Mouse (Mus musculus) heart, embryonic 16.5 days (tissue): ENCODE data around the gene Paip2b. TPM values are rescaled to one million over a fixed set of nuclear protein-coding genes. Genes with fewer than 3 reads are reported as not detected.

ENCODE experiments used
- ATAC-seq: fragments of 200-750 bp; cut with Nextera tagmentation; replicated peaks from 2 replicates; pipeline ENCODE4 v1.8.0; 2017; ENCODE audit warnings: moderate number of reproducible peaks; ENCODE audit not compliant: insufficient read depth, low FRiP score; ENCODE audit errors: extremely low read depth
- H3K27ac ChIP-seq: fragments of 300-500 bp; sonication (generic); 2 replicates; pipeline ENCODE4 v1.5.1; 2014; ENCODE audit warnings: mild to moderate bottlenecking, low read length, control low read depth, moderate library complexity
- H3K27me3 ChIP-seq: fragments of 300-500 bp; sonication (generic); 2 replicates; pipeline ENCODE4 v1.6.1; 2014; ENCODE audit warnings: low read length, mixed read lengths; ENCODE audit not compliant: control insufficient read depth, insufficient read depth
- H3K36me3 ChIP-seq: fragments of 300-500 bp; sonication (generic); 2 replicates; pipeline ENCODE4 v1.6.1; 2014; ENCODE audit not compliant: control insufficient read depth, insufficient read depth
- H3K4me1 ChIP-seq: fragments of 300-500 bp; sonication (generic); 2 replicates; pipeline ENCODE4 v1.6.1; 2014; ENCODE audit warnings: low read length, mixed read lengths; ENCODE audit not compliant: control insufficient read depth, insufficient read depth
- H3K4me2 ChIP-seq: fragments of 300-500 bp; sonication (generic); 2 replicates; pipeline ENCODE4 v1.6.1; 2014; ENCODE audit warnings: low read depth, mild to moderate bottlenecking, control low read depth, low read length
- H3K4me3 ChIP-seq: fragments of 300-500 bp; sonication (generic); 2 replicates; pipeline ENCODE4 v1.5.1; 2014; ENCODE audit warnings: mild to moderate bottlenecking, control low read depth, low read length
- H3K9ac ChIP-seq: fragments of 300-500 bp; sonication (generic); 2 replicates; pipeline ENCODE4 v1.6.1; 2014; ENCODE audit warnings: low read length, control low read depth
- H3K9me3 ChIP-seq: fragments of 300-500 bp; sonication (generic); replicated peaks from 2 replicates; pipeline ENCODE4 v1.6.1; 2016; ENCODE audit warnings: low read length; ENCODE audit not compliant: control insufficient read depth
- WGBS: fragments of 180-500 bp; shearing (Covaris S2); extraction: QIAGEN DNeasy Blood & Tissue Kit; methylation state at CpG from one replicate; pipeline ENCODE4 v1.1.7; 2014; 5-methylcytosine and 5-hydroxymethylcytosine counted together
- polyA plus RNA-seq: library from polyadenylated mRNA; unstranded; fragments of >200 nt; fragmentation: Nextera tagmentation; extraction: Ambion mirVana; gene quantifications from 2 replicates; pipeline ENCODE4 v1.2.1, GENCODE M21; 2015

Gene Paip2b
- polyA plus RNA-seq, 1 experiment from 2014 or later: 12.3 TPM

DNA sequence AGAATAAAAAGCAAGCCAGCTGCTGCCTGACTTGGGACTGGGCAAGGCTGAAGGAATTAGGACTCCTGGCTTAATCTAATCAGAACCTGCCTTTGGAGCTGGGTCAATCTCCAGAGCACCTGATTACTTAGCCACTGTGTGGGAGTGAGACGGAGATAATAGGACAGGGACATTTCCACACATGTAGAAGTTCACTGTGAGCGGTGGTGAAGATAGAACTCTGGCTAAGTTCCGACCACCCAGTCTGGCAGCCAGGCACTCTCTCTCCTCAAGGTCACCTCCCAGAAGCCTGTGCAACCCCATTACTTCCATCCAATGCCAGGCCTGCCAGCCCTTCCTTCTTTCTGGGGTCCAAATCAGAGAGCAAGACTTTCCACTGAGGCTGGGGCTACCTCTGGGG is 64.6 kb downstream of the Paip2b start:
- Histone ChIP-seq H3K9ac (no peak overlapping the region), H3K4me3 (no peak overlapping the region), H3K27me3 (peaks cover 4% of the 10 kb centered on the region; the same call in 1 of the 2 replicates), H3K36me3 (peaks cover 15% of the 10 kb centered on the region), H3K4me2 (no peak overlapping the region), H3K9me3 (no peaks in the 10 kb centered on the region), H3K4me1 (peaks cover 7% of the 10 kb centered on the region), H3K27ac (peak overlapping the region; percentile 62)
- WGBS: 34% methylated on average over 3 of the region's 3 CpGs
- ATAC-seq: peak; percentile 50; the same call in 1 of the 2 replicates

DNA sequence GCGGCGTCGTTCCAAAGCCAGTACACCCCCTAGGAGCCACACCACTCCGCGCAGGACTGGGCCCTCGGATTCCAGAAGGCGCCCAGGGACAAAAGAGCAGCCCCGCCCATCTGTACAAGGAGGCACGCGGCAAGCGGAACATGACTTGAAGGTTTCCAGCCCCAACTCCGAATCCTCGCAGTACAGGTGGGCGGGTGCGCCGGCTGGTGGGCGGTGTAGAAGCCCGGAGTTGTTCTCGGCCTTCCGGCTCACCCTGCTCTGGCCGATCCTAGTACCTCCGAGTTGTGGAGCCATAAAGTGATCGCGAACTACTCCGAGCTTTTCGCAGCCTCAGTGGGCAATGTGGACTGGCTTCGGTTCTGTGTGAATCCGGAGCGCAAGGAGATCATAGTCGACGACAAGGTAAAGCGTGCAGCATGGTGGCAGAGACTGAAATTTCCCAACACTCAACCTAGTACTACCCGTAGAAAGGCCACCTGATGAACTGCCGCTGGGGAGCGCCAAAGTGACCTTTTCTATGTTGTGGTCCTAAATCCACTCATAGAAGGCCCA is 68.6 kb downstream of the Paip2b start:
- H3K4me1 ChIP-seq: peaks cover 7% of the 10 kb centered on the region
- 1% methylated on average over 35 of the region's 35 CpGs for WGBS
- H3K4me2 ChIP-seq: peak overlapping the region; percentile 61
- ATAC-seq: peak; percentile 24; the same call in 1 of the 2 replicates
- H3K27me3 ChIP-seq: peaks cover 34% of the 10 kb centered on the region
- H3K27ac ChIP-seq: no peak overlapping the region
- no peaks in the 10 kb centered on the region for H3K36me3 ChIP-seq
- no peaks in the 10 kb centered on the region for H3K9me3 ChIP-seq
- H3K4me3 ChIP-seq: peak overlapping the region; percentile 36
- peak overlapping the region; percentile 8 for H3K9ac ChIP-seq

DNA sequence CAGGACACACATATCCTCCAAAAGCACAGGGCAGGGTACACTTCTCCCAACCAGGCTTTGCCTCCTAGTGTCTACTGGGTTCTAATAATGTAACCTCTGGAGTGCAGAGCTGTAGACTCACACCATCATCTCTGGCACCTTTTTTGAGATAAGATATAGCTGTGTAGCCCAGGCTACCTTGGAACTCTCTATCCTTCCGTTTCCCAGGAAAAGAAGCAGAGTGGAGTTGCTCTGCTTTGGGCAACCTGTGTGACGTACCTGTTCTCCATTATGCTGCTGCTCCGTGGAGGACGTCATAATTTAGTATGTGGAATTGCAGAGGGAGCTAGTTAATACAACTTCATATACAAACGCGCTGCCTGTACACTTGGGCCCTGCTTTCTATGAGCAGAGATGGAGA is 69.2 kb downstream of the Paip2b start, which contains the start of gene Ankrd53:
Gene Ankrd53 (plus strand): TSS at position 301 of the 400 bp plus-strand sequence.
- WGBS: 32% methylated on average over 6 of the region's 6 CpGs
- H3K36me3 ChIP-seq: no peaks in the 10 kb centered on the region
- H3K27me3 ChIP-seq: peaks cover 40% of the 10 kb centered on the region
- no peak within 1 kb of the TSS for H3K27ac ChIP-seq
- peak within 1 kb of the TSS; percentile 61 for H3K4me2 ChIP-seq
- H3K9me3 ChIP-seq: no peaks in the 10 kb centered on the region
- peaks cover 6% of the 10 kb centered on the region for H3K4me1 ChIP-seq
- peak within 1 kb of the TSS; percentile 8 for H3K9ac ChIP-seq
- ATAC-seq: no peak
- peak within 1 kb of the TSS; percentile 36 for H3K4me3 ChIP-seq

DNA sequence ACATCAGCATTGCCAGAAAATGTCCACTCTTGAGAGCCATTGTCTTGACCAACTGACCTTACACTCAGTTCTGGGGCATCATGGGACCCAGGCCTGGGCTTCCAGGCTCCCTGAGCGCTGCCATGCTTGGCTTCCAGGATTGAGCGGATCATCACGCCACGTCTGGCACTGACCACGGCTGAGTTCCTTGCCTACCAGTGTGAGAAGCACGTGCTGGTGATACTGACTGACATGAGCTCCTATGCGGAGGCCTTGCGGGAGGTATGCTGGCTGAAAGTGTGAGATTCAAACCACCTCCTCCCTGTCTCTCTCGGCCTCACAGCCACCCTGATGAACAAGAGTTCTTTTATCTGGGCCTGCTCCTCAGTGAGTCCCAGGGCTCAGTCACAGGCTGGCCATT is 75.5 kb downstream of the Paip2b start:
- WGBS: 64% methylated on average over 9 of the region's 9 CpGs
- H3K27me3 ChIP-seq: peaks cover 53% of the 10 kb centered on the region
- H3K4me2 ChIP-seq: no peak overlapping the region
- H3K9ac ChIP-seq: no peak overlapping the region
- H3K4me1 ChIP-seq: no peaks in the 10 kb centered on the region
- H3K27ac ChIP-seq: no peak overlapping the region
- H3K4me3 ChIP-seq: no peak overlapping the region
- no peaks in the 10 kb centered on the region for H3K36me3 ChIP-seq
- no peak for ATAC-seq
- H3K9me3 ChIP-seq: no peaks in the 10 kb centered on the region

Other genes starting within 250 kb of the Paip2b start
- gene Clec4f, start 175.6 kb downstream of the Paip2b start, polyA plus RNA-seq: 0.20 and 0.87 TPM in 2 replicates
- gene Cd207, start 153.9 kb downstream of the Paip2b start, polyA plus RNA-seq: 0.41 and 0.42 TPM in 2 replicates
- gene Vax2, start 120.5 kb downstream of the Paip2b start, polyA plus RNA-seq: not detected in 2 replicates
- gene Atp6v1b1, start 88.8 kb downstream of the Paip2b start, polyA plus RNA-seq: 0.09 and 0.32 TPM in 2 replicates
- gene Ankrd53, start 69.1 kb downstream of the Paip2b start, polyA plus RNA-seq: not detected in 2 replicates
- 89.9 and 108 TPM in 2 replicates for gene Tex261, start 55.9 kb downstream of the Paip2b start, polyA plus RNA-seq
- 67.5 and 69.6 TPM in 2 replicates for gene Nagk, start 36.8 kb downstream of the Paip2b start, polyA plus RNA-seq
- 37.0 and 39.8 TPM in 2 replicates for gene Zfp638, start 35.4 kb upstream of the Paip2b start, polyA plus RNA-seq
- 13.2 and 15.5 TPM in 2 replicates for gene Dysf, start 176.8 kb upstream of the Paip2b start, polyA plus RNA-seq